Mouse (Mus musculus) stomach, embryonic 14.5 days (tissue): ENCODE data around the gene 6330409D20Rik. TPM values are rescaled to one million over a fixed set of nuclear protein-coding genes. Genes with fewer than 3 reads are reported as not detected.
A peak's percentile ranks its signal among the peaks of the same experiment; 100 is the strongest.

Experiments
- ATAC-seq: fragments of 200-750 bp; cut with Nextera tagmentation; 2 replicates; pipeline ENCODE4 v1.8.0; 2017; ENCODE audit warnings: low read depth, moderate TSS enrichment; ENCODE audit not compliant: insufficient number of reproducible peaks, insufficient read depth, low FRiP score
- H3K27ac ChIP-seq: fragments of 300-500 bp; sonication (generic); 2 replicates; pipeline ENCODE4 v1.5.1; 2014; ENCODE audit warnings: mild to moderate bottlenecking, low read length, moderate library complexity, mixed read lengths
- H3K27me3 ChIP-seq: fragments of 300-500 bp; sonication (generic); 2 replicates; pipeline ENCODE4 v1.6.1; 2014; ENCODE audit warnings: low read length, control low read depth, mixed read lengths; ENCODE audit not compliant: control insufficient read depth, insufficient read depth
- H3K36me3 ChIP-seq: fragments of 300-500 bp; sonication (generic); 2 replicates; pipeline ENCODE4 v1.6.1; 2014; ENCODE audit warnings: mild to moderate bottlenecking, control low read depth, low read length, moderate library complexity, mixed read lengths; ENCODE audit not compliant: control insufficient read depth, insufficient read depth
- H3K4me1 ChIP-seq: fragments of 300-500 bp; sonication (generic); 2 replicates; pipeline ENCODE4 v1.6.1; 2014; ENCODE audit warnings: low read length, control low read depth, mixed read lengths; ENCODE audit not compliant: control insufficient read depth, insufficient read depth
- H3K4me2 ChIP-seq: fragments of 300-500 bp; sonication (generic); replicated peaks from 2 replicates; pipeline ENCODE4 v1.6.1; 2014; ENCODE audit warnings: low read depth, low read length, control low read depth
- H3K4me3 ChIP-seq: fragments of 300-500 bp; sonication (generic); 2 replicates; pipeline ENCODE4 v1.5.1; 2014; ENCODE audit warnings: low read depth, low read length, control low read depth
- H3K9ac ChIP-seq: fragments of 300-500 bp; sonication (generic); replicated peaks from 2 replicates; pipeline ENCODE4 v1.6.1; 2014; ENCODE audit warnings: low read depth, mild to moderate bottlenecking, control low read depth, low read length, moderate library complexity, mixed read lengths
- H3K9me3 ChIP-seq: fragments of 300-500 bp; sonication (generic); 2 replicates; pipeline ENCODE4 v1.6.1; 2016; ENCODE audit warnings: low read depth, low read length, control low read depth; ENCODE audit not compliant: control insufficient read depth
- WGBS: fragments of 180-500 bp; shearing (Covaris S2); extraction: QIAGEN DNeasy Blood & Tissue Kit; methylation state at CpG from one replicate; pipeline ENCODE4 v1.1.7; 2014; 5-methylcytosine and 5-hydroxymethylcytosine counted together
- polyA plus RNA-seq: library from polyadenylated mRNA; unstranded; fragments of >200 nt; fragmentation: Nextera tagmentation; extraction: Ambion mirVana; gene quantifications from 2 replicates; pipeline ENCODE4 v1.2.1, GENCODE M21; 2014

Gene 6330409D20Rik
- polyA plus RNA-seq, result 0.67 and 0.77 TPM in 2 replicates

DNA sequence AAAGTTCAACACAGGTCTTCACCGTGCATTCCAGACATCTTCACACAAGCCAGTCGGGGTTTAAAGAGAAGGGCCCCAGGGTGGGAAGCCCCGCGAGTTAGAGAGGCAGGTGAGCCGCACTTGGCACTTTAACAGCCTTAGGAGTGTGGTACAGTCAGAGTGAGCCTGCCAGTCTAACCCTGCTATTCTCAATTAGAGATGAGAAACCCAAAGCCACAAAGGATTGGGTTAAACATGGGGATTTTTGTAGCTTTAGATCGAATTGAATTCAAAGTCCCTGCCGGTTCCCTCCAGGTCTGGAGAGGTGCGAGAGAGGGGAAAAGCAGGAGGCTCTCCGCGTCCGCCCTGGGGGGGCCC lies at the start of gene 6330409D20Rik:
TSS of gene 6330409D20Rik (minus strand) at position 101 of the 357 bp plus-strand sequence.
- peak within 1 kb of the TSS; percentile 28; the same call in 1 of the 2 replicates for H3K9ac ChIP-seq
- 0 out of 2 replicates have a peak, but pooled peaks cover 14% of the 10 kb centered on the region for H3K27me3 ChIP-seq
- peak within 1 kb of the TSS; percentile 39 for H3K4me3 ChIP-seq
- peaks cover 3% of the 10 kb centered on the region for H3K36me3 ChIP-seq
- no peak within 1 kb of the TSS for H3K27ac ChIP-seq
- no peaks in the 10 kb centered on the region for H3K9me3 ChIP-seq
- ATAC-seq, result no peak
- H3K4me1 ChIP-seq, result peaks cover 16% of the 10 kb centered on the region
- WGBS, result 8% methylated on average over 11 of the region's 11 CpGs
- H3K4me2 ChIP-seq, result peak within 1 kb of the TSS; percentile 93

DNA sequence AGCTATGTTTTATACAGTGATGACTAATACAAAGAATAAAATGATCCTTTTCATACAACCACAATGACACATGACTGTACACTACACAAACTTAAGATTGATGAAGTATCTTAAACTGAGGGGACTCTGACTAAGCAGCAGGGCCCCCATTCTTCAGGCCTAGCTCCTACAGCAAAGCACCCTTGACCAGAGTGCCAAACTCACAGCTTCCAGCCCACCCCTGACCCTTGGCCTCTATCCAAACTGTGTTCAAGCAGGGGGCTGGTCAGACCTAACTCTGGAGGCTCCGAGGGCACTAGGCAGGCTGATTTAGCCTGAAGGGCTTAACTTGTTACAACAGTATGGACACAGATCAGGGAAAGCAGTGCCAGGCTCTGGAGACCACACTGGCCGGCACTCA lies 47.8 kb upstream of the 6330409D20Rik start:
- 33% methylated on average over 2 of the region's 2 CpGs for WGBS
- no peaks in the 10 kb centered on the region for H3K27me3 ChIP-seq
- no peaks in the 10 kb centered on the region for H3K4me1 ChIP-seq
- H3K4me3 ChIP-seq, result no peak overlapping the region
- H3K9me3 ChIP-seq, result no peaks in the 10 kb centered on the region
- H3K27ac ChIP-seq, result no peak overlapping the region
- no peak overlapping the region for H3K9ac ChIP-seq
- no peak overlapping the region for H3K4me2 ChIP-seq
- no peak for ATAC-seq
- no peaks in the 10 kb centered on the region; the same call in none of the 2 replicates for H3K36me3 ChIP-seq

DNA sequence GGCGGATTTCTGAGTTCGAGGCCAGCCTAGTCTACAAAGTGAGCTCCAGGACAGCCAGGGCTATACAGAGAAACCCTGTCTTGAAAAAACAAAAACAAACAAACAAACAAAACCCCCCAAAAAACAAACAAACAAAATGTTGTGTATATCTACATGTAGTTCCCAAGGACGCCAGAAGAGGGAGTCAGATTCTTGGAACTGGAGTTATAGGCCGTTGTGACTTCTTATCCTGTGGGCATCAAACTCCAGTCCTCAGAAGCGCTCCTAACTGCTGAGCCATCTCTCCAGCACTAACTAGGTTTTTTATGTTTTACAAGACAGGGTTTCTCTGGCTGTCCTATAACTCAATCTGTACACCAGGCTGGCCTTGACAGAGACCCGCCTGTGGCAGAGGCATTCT lies 46.4 kb upstream of the 6330409D20Rik start:
- no peaks in the 10 kb centered on the region for H3K9me3 ChIP-seq
- H3K36me3 ChIP-seq, result no peaks in the 10 kb centered on the region; the same call in 1 of the 2 replicates
- H3K27me3 ChIP-seq, result no peaks in the 10 kb centered on the region
- H3K4me2 ChIP-seq, result no peak overlapping the region
- 68% methylated on average over 6 of the region's 6 CpGs for WGBS
- no peak overlapping the region for H3K4me3 ChIP-seq
- no peak overlapping the region for H3K27ac ChIP-seq
- H3K4me1 ChIP-seq, result no peaks in the 10 kb centered on the region
- ATAC-seq, result no peak
- H3K9ac ChIP-seq, result no peak overlapping the region

DNA sequence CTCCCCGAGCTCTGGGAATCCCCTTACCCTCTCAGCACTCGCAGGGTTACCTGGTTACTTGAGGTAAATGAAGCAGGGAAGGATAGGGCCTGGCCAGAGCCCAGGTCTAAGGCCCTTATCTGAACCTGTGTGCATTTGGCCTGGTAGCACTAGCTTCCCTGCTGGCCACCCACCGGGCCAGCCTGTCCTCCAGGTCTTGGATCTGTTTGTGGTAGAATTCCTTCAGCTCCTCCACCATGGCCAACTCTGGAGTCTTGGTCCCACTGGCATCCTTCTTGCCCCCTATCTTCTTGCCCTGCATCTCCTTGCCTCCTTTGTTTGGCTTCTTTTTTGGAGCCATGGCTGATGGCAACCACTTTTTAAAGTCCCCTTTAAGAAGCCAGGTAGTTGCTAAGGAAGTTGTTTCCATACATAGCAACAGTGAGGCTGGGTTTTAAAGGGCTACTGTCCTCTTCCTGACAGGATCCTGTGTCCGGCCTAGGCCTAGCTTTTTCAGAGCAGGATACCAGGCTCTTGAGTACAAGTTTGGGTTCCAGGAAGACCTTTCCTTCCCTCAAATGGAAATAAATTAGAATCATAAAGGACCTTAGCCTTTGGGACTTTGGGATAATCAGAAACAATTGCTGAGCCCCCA lies 43.3 kb upstream of the 6330409D20Rik start, which contains the start of gene Cfap157:
TSS of gene Cfap157 (minus strand) at position 381 of the 634 bp plus-strand sequence.
- H3K4me1 ChIP-seq, result no peaks in the 10 kb centered on the region
- no peak within 1 kb of the TSS for H3K4me2 ChIP-seq
- H3K27me3 ChIP-seq, result no peaks in the 10 kb centered on the region

DNA sequence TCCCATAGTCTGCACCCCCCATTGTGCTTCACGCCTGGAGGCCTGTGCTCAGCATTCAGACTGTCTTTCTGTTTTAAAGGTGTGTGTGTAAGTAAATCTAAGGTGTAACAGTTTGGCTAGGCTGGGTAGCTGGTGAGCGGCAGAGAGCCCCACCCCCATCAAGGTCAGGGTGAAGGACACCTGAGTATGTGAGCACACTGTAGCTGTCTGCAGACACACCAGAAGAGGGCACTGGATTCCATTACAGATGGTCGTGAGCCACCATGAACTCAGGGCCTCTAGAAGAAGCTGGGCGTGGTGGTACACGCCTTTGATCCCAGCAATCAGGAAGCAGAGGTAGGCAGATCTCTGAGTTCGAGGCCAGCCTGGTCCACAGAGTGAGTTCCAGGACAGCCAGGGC lies 40.9 kb upstream of the 6330409D20Rik start:
- no peak for ATAC-seq
- Histone ChIP-seq H3K4me3 (no peak overlapping the region), H3K9me3 (no peaks in the 10 kb centered on the region), H3K4me2 (no peak overlapping the region), H3K27me3 (no peaks in the 10 kb centered on the region), H3K27ac (no peak overlapping the region), H3K4me1 (no peaks in the 10 kb centered on the region), H3K9ac (no peak overlapping the region), H3K36me3 (no peaks in the 10 kb centered on the region)
- 69% methylated on average over 6 of the region's 6 CpGs for WGBS

More for the DNA sequence above, 43.3 kb upstream of the 6330409D20Rik start, which contains the start of gene Cfap157:
- Histone ChIP-seq H3K4me3 (no peak within 1 kb of the TSS), H3K36me3 (no peaks in the 10 kb centered on the region), H3K9me3 (no peaks in the 10 kb centered on the region), H3K27ac (no peak within 1 kb of the TSS), H3K9ac (no peak within 1 kb of the TSS)
- WGBS, result 62% methylated on average over 4 of the region's 4 CpGs
- ATAC-seq, result no peak

DNA sequence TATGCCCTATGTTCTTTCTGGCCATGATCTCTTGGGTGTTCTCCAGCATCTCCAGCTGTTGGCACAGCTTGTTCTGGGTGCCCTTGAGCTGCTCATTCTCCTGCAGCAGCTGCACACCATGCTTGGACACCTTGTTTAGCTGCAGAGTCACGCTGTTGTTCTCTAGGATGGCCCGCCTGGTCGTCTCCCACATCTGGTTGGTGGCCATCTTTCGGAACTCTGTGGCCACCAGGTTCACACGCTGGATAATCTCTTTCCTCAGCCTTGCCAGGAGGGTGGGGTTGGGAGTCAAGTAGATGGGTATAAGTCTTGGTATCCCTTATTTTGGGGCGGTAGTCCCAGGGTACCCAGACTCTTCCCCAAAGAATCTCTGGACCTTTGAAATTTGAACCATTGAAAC lies 38.9 kb upstream of the 6330409D20Rik start:
- 90% methylated on average over 6 of the region's 6 CpGs for whole genome bisulfite sequencing

DNA sequence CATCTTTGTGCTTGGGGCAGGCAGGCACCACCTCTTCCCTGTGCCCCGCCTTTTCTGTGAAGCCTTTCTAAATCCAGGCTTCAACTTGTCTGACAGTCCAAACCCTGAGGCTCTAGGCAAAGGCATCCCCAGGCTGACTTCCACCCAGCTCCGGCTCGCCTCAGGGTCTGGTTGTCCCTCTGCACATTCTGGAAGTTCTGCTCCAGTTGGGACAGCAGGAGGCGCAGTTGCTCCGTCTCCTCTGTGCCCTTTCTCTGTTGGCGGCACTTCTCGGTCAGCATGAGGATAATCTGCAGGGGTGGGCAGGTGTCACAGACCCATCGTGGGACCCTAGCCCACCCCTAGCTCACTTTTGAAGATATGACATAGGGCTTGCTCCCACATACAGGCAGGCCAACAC lies 38.3 kb upstream of the 6330409D20Rik start:
- no peaks in the 10 kb centered on the region for H3K36me3 ChIP-seq
- H3K27ac ChIP-seq, result no peak overlapping the region
- H3K9me3 ChIP-seq, result no peaks in the 10 kb centered on the region
- H3K4me1 ChIP-seq, result no peaks in the 10 kb centered on the region
- no peak for ATAC-seq
- 0 out of 2 replicates have a peak overlapping the region, but pooled peaks have one; percentile 18 for H3K9ac ChIP-seq
- no peaks in the 10 kb centered on the region for H3K27me3 ChIP-seq
- H3K4me2 ChIP-seq, result no peak overlapping the region
- WGBS, result 12% methylated on average over 8 of the region's 8 CpGs
- no peak overlapping the region for H3K4me3 ChIP-seq

More for the DNA sequence above, 38.9 kb upstream of the 6330409D20Rik start:
- H3K9me3 ChIP-seq, result no peaks in the 10 kb centered on the region
- no peaks in the 10 kb centered on the region for H3K36me3 ChIP-seq
- H3K4me3 ChIP-seq, result no peak overlapping the region
- H3K27ac ChIP-seq, result no peak overlapping the region
- ATAC-seq, result no peak
- no peaks in the 10 kb centered on the region for H3K27me3 ChIP-seq
- H3K4me2 ChIP-seq, result no peak overlapping the region
- no peak overlapping the region for H3K9ac ChIP-seq
- H3K4me1 ChIP-seq, result no peaks in the 10 kb centered on the region

DNA sequence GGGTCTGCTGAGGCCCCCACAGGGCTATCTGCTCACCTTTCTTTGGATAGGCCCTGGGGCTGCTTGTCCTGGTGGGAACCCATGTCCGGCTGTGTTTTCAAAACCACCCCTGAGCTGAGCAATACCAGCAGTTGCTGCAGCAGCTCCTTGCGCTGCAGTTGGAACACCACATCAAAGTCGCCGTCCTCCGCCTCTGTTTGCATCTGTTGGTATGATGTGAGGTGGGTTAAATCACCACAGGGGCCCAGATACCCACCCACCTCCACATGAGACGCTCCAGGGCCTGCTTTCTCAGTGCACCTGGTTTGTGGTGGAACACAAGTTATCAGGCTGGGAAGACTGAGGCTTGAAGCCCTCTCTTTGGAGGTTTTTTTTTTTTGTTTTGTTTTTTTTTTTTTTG lies 37.3 kb upstream of the 6330409D20Rik start:
- Histone ChIP-seq H3K4me1 (no peaks in the 10 kb centered on the region), H3K4me2 (no peak overlapping the region), H3K36me3 (no peaks in the 10 kb centered on the region), H3K9ac (no peak overlapping the region), H3K27me3 (no peaks in the 10 kb centered on the region), H3K4me3 (no peak overlapping the region), H3K27ac (no peak overlapping the region), H3K9me3 (no peaks in the 10 kb centered on the region)
- WGBS, result 90% methylated on average over 6 of the region's 6 CpGs
- no peak for ATAC-seq
